In the genomic region with DNA sequence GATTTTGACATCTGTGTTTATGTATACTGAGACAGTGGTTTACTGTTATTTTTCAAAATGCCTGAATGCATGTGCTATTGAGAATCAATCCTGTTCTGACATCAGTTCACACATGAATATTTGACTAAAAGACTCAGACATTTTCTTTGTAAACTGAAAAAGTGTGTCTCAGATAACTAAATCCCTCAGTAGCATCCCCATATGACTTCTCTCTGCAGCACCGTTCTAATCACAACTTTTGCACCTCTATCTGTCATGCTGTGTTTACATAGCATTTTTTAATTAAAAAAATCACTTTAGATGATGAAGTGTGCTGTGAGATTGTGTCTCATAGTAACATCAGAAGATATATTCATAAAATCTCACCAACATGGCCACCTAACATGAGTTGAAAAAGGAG, we compare ENCODE assay signal across 16 mouse cellular contexts.
"Had no signal": no experiment of that assay in that cellular context is flagged by ENCODE, and none has a peak within 500 bp of the region (broad histone marks: within the 10 kb centered on the region; RNA-seq: fewer than 3 reads in every experiment).

No protein-coding gene starts in this region.

- H3K9me3 ChIP-seq: neural tube, embryonic 13.5 days; neural tube, embryonic 15.5 days; stomach, embryonic 15.5 days had no signal

- H3K27ac ChIP-seq: neural tube, embryonic 13.5 days; neural tube, embryonic 15.5 days; stomach, embryonic 15.5 days; stomach, postnatal 0 days had no signal

- H3K4me2 ChIP-seq: neural tube, embryonic 13.5 days; neural tube, embryonic 15.5 days; stomach, embryonic 15.5 days had no signal

- H3K36me3 ChIP-seq: neural tube, embryonic 13.5 days; neural tube, embryonic 15.5 days; stomach, embryonic 15.5 days had no signal

- H3K4me3 ChIP-seq: neural tube, embryonic 13.5 days; neural tube, embryonic 15.5 days; stomach, embryonic 15.5 days had no signal

- H3K4me1 ChIP-seq: neural tube, embryonic 13.5 days; neural tube, embryonic 15.5 days; stomach, embryonic 15.5 days had no signal

- DNase-seq: retina, postnatal 1 day; right cerebral cortex, adult 18-20 months; right cerebral cortex, postnatal 14 days; right cerebral cortex, postnatal 25 days; right cerebral cortex, postnatal 4 days; spleen, adult 18-20 months; thymus, adult 18-20 months; thymus, adult 2 months; thymus, postnatal 14 days; thymus, postnatal 25 days; thymus, postnatal 36 days; thymus, postnatal 4 days had no signal

- H3K27me3 ChIP-seq: neural tube, embryonic 13.5 days; neural tube, embryonic 15.5 days; stomach, embryonic 15.5 days had no signal

- H3K9ac ChIP-seq: neural tube, embryonic 13.5 days; neural tube, embryonic 15.5 days; stomach, embryonic 15.5 days had no signal
